Mouse (Mus musculus) ES-CJ7 (cell line): ENCODE measurements around the gene Bcl2.

Experiments
- DNase-seq: peaks from one replicate; pipeline ENCODE4 v3.0.0; 2011; ENCODE audit warnings: low read depth, low spot score

Gene Bcl2

GRCm38 (mm10) chr1:106513890-106514643, 200.0 kb downstream of the Bcl2 start:
- DNase-seq, result peak; percentile 25

- DNase-seq, result no peak
Observed at GRCm38 (mm10) chr1:106513481-106513880, 200.6 kb downstream of the Bcl2 start.

DNA sequence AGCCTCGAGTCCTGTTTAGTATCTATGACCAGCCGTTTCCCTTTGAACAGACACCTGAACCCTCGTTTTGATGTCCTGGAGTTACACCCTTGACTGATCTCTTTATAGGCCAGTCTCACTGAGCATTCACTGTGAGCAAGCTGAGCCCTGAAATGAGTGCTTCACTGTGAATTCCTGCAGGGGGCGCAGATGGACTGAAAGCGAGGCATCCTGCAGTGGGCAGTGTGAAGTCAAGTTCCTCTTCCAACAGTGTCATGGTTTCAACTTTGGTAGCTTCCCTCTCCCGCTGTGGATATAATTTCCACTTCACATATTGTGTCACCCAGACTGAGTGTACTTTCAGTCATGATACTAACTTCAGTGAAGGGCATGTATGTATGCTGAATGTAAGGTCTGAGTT, 202.5 kb downstream of the Bcl2 start:
- peak; percentile 77 for DNase-seq

DNA sequence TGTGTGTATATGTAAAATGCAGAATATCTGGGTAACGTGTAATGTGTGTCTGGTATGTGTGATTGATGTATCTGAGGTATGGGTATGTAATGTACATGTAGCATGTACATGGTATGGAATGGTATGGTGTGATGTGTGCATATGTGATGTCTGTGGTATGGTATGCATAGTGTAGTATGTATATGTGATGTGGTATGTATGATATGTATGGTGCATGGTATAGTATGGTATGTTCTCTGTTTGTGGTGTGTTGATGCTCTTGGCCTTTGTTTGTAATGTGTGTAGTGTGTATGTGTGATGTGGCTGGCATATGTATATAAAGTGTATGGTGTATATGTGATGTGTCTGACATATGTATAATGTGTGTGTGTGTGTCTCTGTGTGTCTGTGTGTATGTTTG, 206.5 kb downstream of the Bcl2 start:
- DNase-seq, result no peak

GRCm38 (mm10) chr1:106503910-106504309, 210.2 kb downstream of the Bcl2 start:
- DNase-seq, result no peak

DNA sequence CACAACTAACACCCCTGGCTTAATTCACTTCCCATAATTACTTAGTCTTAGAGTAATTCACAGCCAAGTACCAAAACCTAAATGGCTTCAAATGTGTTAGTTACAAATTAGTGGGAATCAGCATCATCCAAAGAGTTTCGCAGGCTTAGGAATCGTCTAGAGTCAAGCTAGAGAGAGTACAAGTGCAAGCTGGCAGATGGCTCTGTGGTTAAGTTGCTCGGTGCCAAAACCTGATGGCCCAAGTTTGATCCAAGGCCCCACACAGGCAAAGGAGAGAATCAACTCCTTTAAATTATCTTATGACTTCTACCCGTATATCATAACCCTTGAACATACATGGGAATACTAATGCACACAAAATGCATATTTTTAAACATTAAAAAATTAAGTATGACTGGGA, 210.7 kb downstream of the Bcl2 start:
- no peak for DNase-seq

DNA sequence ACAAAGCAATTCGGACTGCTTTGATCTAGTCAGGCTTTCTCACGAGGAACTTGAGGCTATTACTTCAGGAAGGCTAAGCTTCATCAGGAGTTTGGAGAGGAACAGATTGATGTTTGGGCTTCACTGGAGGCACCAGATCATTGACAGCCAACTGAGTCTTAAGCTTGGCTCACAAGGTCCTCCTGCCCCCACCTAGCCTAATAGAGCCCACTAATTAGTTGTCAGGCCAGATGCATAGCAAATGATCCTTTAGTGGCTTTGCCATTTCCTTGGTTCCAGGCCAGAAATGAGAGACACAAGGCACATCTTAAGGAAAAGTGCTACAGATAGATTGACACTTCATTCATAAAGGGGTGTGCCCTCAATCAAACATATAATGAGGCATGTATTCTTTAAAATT, 216.1 kb downstream of the Bcl2 start:
- no peak for DNase-seq
